Mouse (Mus musculus): ENCODE data around the gene Plscr3. TPM values are rescaled to one million over a fixed set of nuclear protein-coding genes. Genes with fewer than 3 reads are reported as not detected.
A peak's percentile ranks its signal among the peaks of the same experiment; 100 is the strongest.

Plscr3 gene
- 18.7 TPM in 2 replicates for polyA plus RNA-seq (2012; ENCODE audit: insufficient read depth, insufficient read length, missing spikeins)

GRCm38 (mm10) chr11:69846198-69846680, at the start of gene Plscr3:
Gene Plscr3, plus strand, starts transcription at chr11:69846376.
- H3K27ac ChIP-seq (replicated peaks; ENCODE audit: low read depth, low read length) = peak within 1 kb of the TSS; percentile 88
- H3K4me3 ChIP-seq (ENCODE audit: insufficient read depth, low read depth, low read length) = peak within 1 kb of the TSS; percentile 90
- peaks cover 11% of the 10 kb centered on the region for H3K4me1 ChIP-seq (ENCODE audit: control insufficient read depth, insufficient read depth, insufficient read length, low read length)

GRCm38 (mm10) chr11:69797924-69798323, 48.3 kb upstream of the Plscr3 start:
- Histone ChIP-seq H3K27ac (replicated peaks; ENCODE audit: low read depth, low read length) (no peak overlapping the region), H3K4me1 (ENCODE audit: control insufficient read depth, insufficient read depth, insufficient read length, low read length) (peaks cover 9% of the 10 kb centered on the region), H3K4me3 (ENCODE audit: insufficient read depth, low read depth, low read length) (no peak overlapping the region)

GRCm38 (mm10) chr11:69799394-69800137, 46.6 kb upstream of the Plscr3 start:
- Histone ChIP-seq H3K4me1 (ENCODE audit: control insufficient read depth, insufficient read depth, insufficient read length, low read length) (peaks cover 9% of the 10 kb centered on the region), H3K27ac (replicated peaks; ENCODE audit: low read depth, low read length) (no peak overlapping the region), H3K4me3 (ENCODE audit: insufficient read depth, low read depth, low read length) (no peak overlapping the region)

- Histone ChIP-seq H3K4me3 (ENCODE audit: insufficient read depth, low read depth, low read length) (no peak overlapping the region), H3K4me1 (ENCODE audit: control insufficient read depth, insufficient read depth, insufficient read length, low read length) (peaks cover 9% of the 10 kb centered on the region), H3K27ac (replicated peaks; ENCODE audit: low read depth, low read length) (no peak overlapping the region)
Measured at GRCm38 (mm10) chr11:69800138-69800391, 46.1 kb upstream of the Plscr3 start.

DNA sequence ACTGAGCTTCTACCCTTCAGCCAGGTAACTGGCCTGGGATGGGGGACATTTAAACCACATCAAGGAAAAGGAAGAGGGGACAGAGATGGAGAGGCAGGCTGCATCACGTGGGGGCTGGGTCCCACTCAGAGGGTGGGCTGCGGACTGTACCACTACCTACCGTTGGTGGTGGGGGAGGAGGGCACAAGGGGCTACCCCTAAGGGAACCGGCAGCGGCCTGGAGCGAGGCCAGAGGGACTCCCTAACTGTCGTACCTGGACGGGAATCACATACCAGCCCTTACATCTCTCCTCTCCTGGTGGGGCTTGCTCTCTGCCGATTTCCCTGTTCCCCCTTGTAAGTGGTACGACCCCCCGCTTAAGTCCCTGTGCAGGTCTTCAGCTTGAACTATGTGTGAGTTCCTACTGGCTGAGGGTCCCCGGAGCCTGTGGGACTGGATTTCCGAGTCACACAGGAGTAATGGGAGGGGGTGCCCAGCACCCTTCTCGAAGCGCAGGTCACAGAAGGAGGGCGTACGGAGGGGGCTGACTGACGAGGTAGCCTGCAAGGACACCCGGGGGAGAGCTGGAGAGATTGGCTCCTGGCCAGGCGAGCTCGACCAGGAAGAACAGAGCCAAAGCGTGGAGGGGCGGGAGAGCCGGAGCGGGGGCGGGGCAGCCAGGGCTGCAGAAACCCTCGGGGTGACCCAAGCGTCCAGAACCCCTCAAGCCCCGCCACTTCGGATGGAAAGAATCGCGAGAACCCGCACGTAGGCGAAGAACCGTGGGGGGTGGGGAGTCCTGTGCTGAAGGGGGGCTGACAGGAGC, 45.6 kb upstream of the Plscr3 start:
- H3K4me1 ChIP-seq (ENCODE audit: control insufficient read depth, insufficient read depth, insufficient read length, low read length) = peaks cover 9% of the 10 kb centered on the region
- H3K4me3 ChIP-seq (ENCODE audit: insufficient read depth, low read depth, low read length) = peak overlapping the region; percentile 93
- no peak overlapping the region for H3K27ac ChIP-seq (replicated peaks; ENCODE audit: low read depth, low read length)

DNA sequence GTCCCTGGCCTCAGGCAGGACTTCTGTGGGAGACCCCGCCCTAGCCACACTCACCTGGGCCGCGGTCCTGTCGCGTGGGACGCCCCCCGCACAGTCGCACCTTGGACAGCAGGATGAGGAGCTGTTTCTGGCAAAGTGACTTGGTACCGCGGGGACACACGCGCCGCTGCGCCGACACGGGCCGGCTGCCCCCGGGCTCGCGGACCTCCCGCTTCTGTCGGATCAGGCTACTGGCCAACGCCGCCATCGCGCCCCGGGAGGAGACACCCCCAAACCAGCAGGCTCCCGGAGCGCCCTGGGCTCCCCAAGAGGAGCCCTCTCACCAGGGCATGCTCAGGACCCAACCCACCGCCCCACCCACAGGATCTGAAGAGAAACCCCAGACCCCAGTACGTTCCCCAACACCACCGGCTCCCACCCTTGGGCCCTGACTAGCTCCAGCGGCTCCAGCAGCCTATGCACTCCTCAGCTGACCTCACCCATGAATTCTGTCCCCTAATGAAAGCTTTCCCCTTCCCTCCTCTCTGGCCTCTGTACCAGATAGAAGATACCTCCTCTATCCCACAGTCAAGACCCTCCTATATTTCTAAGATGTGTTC, 44.7 kb upstream of the Plscr3 start, which contains the start of gene Fgf11:
Gene Fgf11 (minus strand): TSS at position 479 of the 599 bp plus-strand sequence.
- Histone ChIP-seq H3K4me1 (ENCODE audit: control insufficient read depth, insufficient read depth, insufficient read length, low read length) (peaks cover 9% of the 10 kb centered on the region), H3K27ac (replicated peaks; ENCODE audit: low read depth, low read length) (no peak within 1 kb of the TSS), H3K4me3 (ENCODE audit: insufficient read depth, low read depth, low read length) (peak within 1 kb of the TSS; percentile 93)

GRCm38 (mm10) chr11:69802648-69803105, 43.5 kb upstream of the Plscr3 start:
- Histone ChIP-seq H3K27ac (replicated peaks; ENCODE audit: low read depth, low read length) (no peak overlapping the region), H3K4me3 (ENCODE audit: insufficient read depth, low read depth, low read length) (peak overlapping the region; percentile 93), H3K4me1 (ENCODE audit: control insufficient read depth, insufficient read depth, insufficient read length, low read length) (peaks cover 9% of the 10 kb centered on the region)

GRCm38 (mm10) chr11:69803328-69803727, 42.8 kb upstream of the Plscr3 start:
- H3K4me3 ChIP-seq (ENCODE audit: insufficient read depth, low read depth, low read length) = peak overlapping the region; percentile 93
- H3K4me1 ChIP-seq (ENCODE audit: control insufficient read depth, insufficient read depth, insufficient read length, low read length) = peaks cover 9% of the 10 kb centered on the region
- H3K27ac ChIP-seq (replicated peaks; ENCODE audit: low read depth, low read length) = no peak overlapping the region

- Histone ChIP-seq H3K4me3 (ENCODE audit: insufficient read depth, low read depth, low read length) (peak overlapping the region; percentile 93), H3K27ac (replicated peaks; ENCODE audit: low read depth, low read length) (no peak overlapping the region), H3K4me1 (ENCODE audit: control insufficient read depth, insufficient read depth, insufficient read length, low read length) (peaks cover 9% of the 10 kb centered on the region)
Measured at GRCm38 (mm10) chr11:69803786-69804651, 42.2 kb upstream of the Plscr3 start.

DNA sequence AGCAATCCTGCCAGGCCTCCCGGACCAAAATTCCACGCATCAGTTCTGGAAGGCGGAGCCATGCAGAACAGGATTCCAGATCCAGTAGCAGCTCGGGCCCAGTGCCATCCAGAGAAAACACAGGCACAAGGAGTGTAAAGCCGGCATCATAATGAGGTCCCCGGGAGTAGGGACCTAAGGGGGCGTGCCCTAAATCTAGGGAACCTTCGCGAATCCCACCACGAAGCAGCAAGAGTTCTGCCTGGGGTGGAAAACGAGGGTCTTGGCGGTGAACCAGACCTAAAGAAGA, 41.6 kb upstream of the Plscr3 start:
- no peak overlapping the region for H3K27ac ChIP-seq (replicated peaks; ENCODE audit: low read depth, low read length)
- H3K4me3 ChIP-seq (ENCODE audit: insufficient read depth, low read depth, low read length) = peak overlapping the region; percentile 93
- peaks cover 9% of the 10 kb centered on the region for H3K4me1 ChIP-seq (ENCODE audit: control insufficient read depth, insufficient read depth, insufficient read length, low read length)

DNA sequence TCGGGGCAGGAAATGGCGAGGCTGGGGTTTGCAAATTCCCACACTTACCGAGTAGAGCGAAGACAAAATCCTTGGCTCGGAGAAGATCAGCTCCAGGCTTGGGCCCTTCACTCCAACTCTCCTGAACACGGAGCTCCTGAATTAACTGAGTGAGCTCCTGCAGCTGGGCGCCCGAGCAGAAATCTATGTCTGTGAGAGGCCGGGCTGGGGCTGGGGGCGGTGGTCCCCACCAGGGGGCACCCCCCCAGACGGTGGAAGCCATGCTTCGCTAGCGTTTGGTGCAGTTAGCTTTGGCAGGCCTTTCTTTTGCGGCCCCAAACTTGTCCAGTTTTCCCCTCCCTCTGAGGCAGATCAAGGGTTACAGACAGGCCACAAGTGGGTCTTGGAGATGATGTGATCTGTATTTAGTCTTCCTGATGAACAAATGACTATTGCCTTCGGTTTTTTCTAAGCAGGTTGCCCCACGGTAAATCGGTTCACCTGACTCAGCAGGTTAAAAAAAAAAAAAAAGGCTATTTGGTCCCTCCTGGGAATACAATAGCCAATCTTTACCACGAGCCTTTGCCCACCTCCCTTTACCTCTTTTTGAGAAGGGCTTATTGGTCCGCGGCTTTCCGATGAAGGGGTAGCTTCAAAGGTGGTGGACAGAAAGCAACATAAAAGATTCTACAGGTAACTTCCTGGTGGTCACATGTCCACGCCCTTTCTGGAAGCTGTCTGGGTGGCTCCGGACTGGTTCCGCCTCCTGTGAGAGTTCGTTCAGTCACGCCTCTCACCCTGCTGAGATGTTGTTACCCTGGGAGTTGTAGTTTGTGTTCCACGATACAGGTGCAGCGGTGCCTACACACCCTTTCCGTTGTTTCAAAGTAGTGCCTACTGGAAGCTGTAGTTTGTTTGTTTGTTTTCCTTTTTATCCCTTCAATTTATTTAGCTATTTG, 40.9 kb upstream of the Plscr3 start, which contains the start of gene Tmem102:
Gene Tmem102 (minus strand): TSS at position 653 of the 938 bp plus-strand sequence.
- peak within 1 kb of the TSS; percentile 93 for H3K4me3 ChIP-seq (ENCODE audit: insufficient read depth, low read depth, low read length)
- no peak within 1 kb of the TSS for H3K27ac ChIP-seq (replicated peaks; ENCODE audit: low read depth, low read length)
- H3K4me1 ChIP-seq (ENCODE audit: control insufficient read depth, insufficient read depth, insufficient read length, low read length) = peaks cover 9% of the 10 kb centered on the region

DNA sequence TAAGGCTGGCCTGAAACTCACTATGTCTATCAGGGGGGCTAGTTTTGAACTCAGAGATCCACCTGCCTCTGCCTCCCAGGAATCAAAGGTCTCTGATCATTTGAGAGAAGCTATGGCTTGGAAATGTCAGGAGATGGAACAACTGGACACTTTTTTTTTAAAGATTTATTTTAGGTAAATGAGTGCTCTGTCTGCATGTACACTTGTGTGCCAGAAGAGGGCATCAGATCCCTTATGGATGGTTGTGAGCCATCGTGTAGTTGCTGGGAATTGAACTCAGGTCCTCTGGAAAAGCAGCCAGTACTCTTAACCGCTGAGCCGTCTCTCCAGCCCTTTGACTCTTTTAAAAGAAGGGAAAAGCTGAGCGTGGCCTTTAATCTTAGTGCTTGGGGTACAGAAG, 39.8 kb upstream of the Plscr3 start:
- no peak overlapping the region for H3K4me3 ChIP-seq (ENCODE audit: insufficient read depth, low read depth, low read length)
- H3K4me1 ChIP-seq (ENCODE audit: control insufficient read depth, insufficient read depth, insufficient read length, low read length) = peaks cover 6% of the 10 kb centered on the region
- no peak overlapping the region for H3K27ac ChIP-seq (replicated peaks; ENCODE audit: low read depth, low read length)

GRCm38 (mm10) chr11:69807641-69808040, 38.5 kb upstream of the Plscr3 start:
- H3K4me3 ChIP-seq (ENCODE audit: insufficient read depth, low read depth, low read length) = no peak overlapping the region
- H3K4me1 ChIP-seq (ENCODE audit: control insufficient read depth, insufficient read depth, insufficient read length, low read length) = no peaks in the 10 kb centered on the region
- H3K27ac ChIP-seq (replicated peaks; ENCODE audit: low read depth, low read length) = no peak overlapping the region

- no peak overlapping the region for H3K4me3 ChIP-seq (ENCODE audit: insufficient read depth, low read depth, low read length)
- no peak overlapping the region for H3K27ac ChIP-seq (replicated peaks; ENCODE audit: low read depth, low read length)
- H3K4me1 ChIP-seq (ENCODE audit: control insufficient read depth, insufficient read depth, insufficient read length, low read length) = no peaks in the 10 kb centered on the region
Measured at GRCm38 (mm10) chr11:69810280-69810679, 35.9 kb upstream of the Plscr3 start.
